38 mouse cellular contexts compared by ENCODE assay signal in genomic region chr19:4088146-4088545, GRCm38 (mm10). TPM values are rescaled to one million over a fixed set of nuclear protein-coding genes. Genes with fewer than 3 reads are reported as not detected.
DNase-seq lines count a peak whose midpoint lies in the region; ATAC-seq and TF ChIP-seq lines count a peak whose summit lies in the region.
"Had no signal": no experiment of that assay in that cellular context is flagged by ENCODE, and none has a peak within 500 bp of the region (broad histone marks: within the 10 kb centered on the region; RNA-seq: fewer than 3 reads in every experiment).

No protein-coding gene starts in this region.

- TF ChIP-seq POLR2A in MEL (IDR thresholded peaks at IDR 0.05; ENCODE audit: control insufficient read depth in 1 of 2, insufficient read depth in 1 of 2, low read depth in 1 of 2, low read length in 2 of 2, poor library complexity in 1 of 2) = 0 out of 4 replicates have a peak, but pooled peaks of 1 of the 2 experiments have one; percentile 24

- DNase-seq in forebrain, embryonic 11.5 days (ENCODE audit: low spot score) = peak; percentile 46
- DNase-seq in liver (no peak), MEL (ENCODE audit: low read depth, low spot score) (peak; percentile 73), MEL-GATA-1-ER (ENCODE audit: extremely low read depth, low read depth) (peak; percentile 33)
- no peak for DNase-seq in thymus, postnatal 4 days
- DNase-seq: adrenal gland, adult 2 months; adrenal gland, postnatal 36 days; cerebellum, adult 11 months; cerebellum, adult 8-10 months; cerebellum, postnatal 10 days; cerebellum, postnatal 36 days; embryo, embryonic 11 days; forebrain, postnatal 0 days; gastrocnemius, adult 2 months; gastrocnemius, postnatal 14 days; heart, adult 11 months; heart, postnatal 14 days; heart, postnatal 4 days; kidney, adult 11 months had no signal

- peak in 2 of 3 experiments; percentile 15 to 27; a peak in 4 of 6 replicates for TF ChIP-seq CTCF in MEL (IDR thresholded peaks at IDR 0.05 in 2 of 3, conservative IDR thresholded peaks at IDR 0.05 in 1 of 3; ENCODE audit: control insufficient read depth in 1 of 3, insufficient read depth in 1 of 3, low read depth in 2 of 3, low read length in 3 of 3, poor library complexity in 1 of 3, severe bottlenecking in 1 of 3)

- H3K27me3 ChIP-seq in forebrain, embryonic 11.5 days (ENCODE audit: control insufficient read depth, insufficient read depth, low read length) = no peaks in the 10 kb centered on the region
- 0 out of 2 replicates have a peak, but pooled peaks cover 7% of the 10 kb centered on the region for H3K27me3 ChIP-seq in forebrain, embryonic 13.5 days
- H3K27me3 ChIP-seq in liver, embryonic 12.5 days (replicated peaks) = peaks cover 64% of the 10 kb centered on the region
- H3K27me3 ChIP-seq in MEL (ENCODE audit: control insufficient read depth in 1 of 2, insufficient read depth in 2 of 2, low read length in 2 of 2) = no peaks in the 10 kb centered on the region

- H3K4me3 ChIP-seq in forebrain, embryonic 11.5 days (ENCODE audit: low read depth, low read length) = no peak overlapping the region
- H3K4me3 ChIP-seq in forebrain, embryonic 13.5 days = no peak overlapping the region
- no peak overlapping the region for H3K4me3 ChIP-seq in liver, embryonic 12.5 days
- peak overlapping the region; percentile 49 to 64 for H3K4me3 ChIP-seq in MEL (ENCODE audit: control insufficient read depth in 1 of 2, insufficient read depth in 1 of 2, low read depth in 2 of 2, low read length in 2 of 2)
- H3K4me3 ChIP-seq: embryonic facial prominence, embryonic 10.5 days; embryonic facial prominence, embryonic 13.5 days; erythroblast, embryonic 14.5 days; gastrocnemius, adult 2 months; heart, embryonic 12.5 days; heart, embryonic 15.5 days had no signal

- H3K27ac ChIP-seq in forebrain, embryonic 11.5 days (ENCODE audit: low read depth, low read length) = no peak overlapping the region
- H3K27ac ChIP-seq in forebrain, embryonic 13.5 days = no peak overlapping the region
- no peak overlapping the region for H3K27ac ChIP-seq in liver, embryonic 12.5 days
- H3K27ac ChIP-seq in MEL (ENCODE audit: control insufficient read depth, low read depth, low read length) = peak overlapping the region; percentile 62
- H3K27ac ChIP-seq: embryonic facial prominence, embryonic 10.5 days; embryonic facial prominence, embryonic 13.5 days; gastrocnemius, adult 2 months; hindbrain, embryonic 14.5 days; hindbrain, postnatal 0 days had no signal

- TF ChIP-seq RAD21 in MEL (IDR thresholded peaks at IDR 0.05; ENCODE audit: low read depth, low read length) = no peak

- no peaks in the 10 kb centered on the region for H3K36me3 ChIP-seq in forebrain, embryonic 11.5 days (ENCODE audit: control insufficient read depth, insufficient read depth, low read length)
- no peaks in the 10 kb centered on the region for H3K36me3 ChIP-seq in forebrain, embryonic 13.5 days (ENCODE audit: poor library complexity, severe bottlenecking)
- H3K36me3 ChIP-seq in liver, embryonic 12.5 days = no peaks in the 10 kb centered on the region
- H3K36me3 ChIP-seq in MEL (ENCODE audit: control insufficient read depth in 1 of 2, insufficient read depth in 2 of 2, low read length in 2 of 2) = peaks cover 0 to 8% of the 10 kb centered on the region in 2 experiments; a peak in 2 of 4 replicates
- H3K36me3 ChIP-seq: embryonic facial prominence, embryonic 10.5 days; embryonic facial prominence, embryonic 13.5 days; heart, embryonic 12.5 days; heart, embryonic 15.5 days had no signal

- no peaks in the 10 kb centered on the region for H3K4me1 ChIP-seq in forebrain, embryonic 11.5 days (replicated peaks; ENCODE audit: control insufficient read depth, insufficient read depth, low read length)
- H3K4me1 ChIP-seq in forebrain, embryonic 13.5 days = peaks cover 6% of the 10 kb centered on the region
- peaks cover 26% of the 10 kb centered on the region for H3K4me1 ChIP-seq in liver, embryonic 12.5 days
- H3K4me1 ChIP-seq in MEL (ENCODE audit: control insufficient read depth in 1 of 2, insufficient read depth in 2 of 2, low read length in 2 of 2) = peaks cover 0 to 5% of the 10 kb centered on the region in 2 experiments; a peak in 2 of 4 replicates
- H3K4me1 ChIP-seq: heart, embryonic 12.5 days had no signal

- no peaks in the 10 kb centered on the region for H3K9me3 ChIP-seq in forebrain, embryonic 11.5 days (ENCODE audit: control insufficient read depth, low read length)
- H3K9me3 ChIP-seq in forebrain, embryonic 13.5 days (replicated peaks) = no peaks in the 10 kb centered on the region
- no peaks in the 10 kb centered on the region for H3K9me3 ChIP-seq in liver, embryonic 12.5 days (replicated peaks)
- no peaks in the 10 kb centered on the region for H3K9me3 ChIP-seq in MEL (replicated peaks; ENCODE audit: insufficient read depth, low read length)
- H3K9me3 ChIP-seq: embryonic facial prominence, embryonic 10.5 days; embryonic facial prominence, embryonic 13.5 days; heart, embryonic 12.5 days; heart, embryonic 15.5 days had no signal

- no peaks in the 10 kb centered on the region for H3K79me2 ChIP-seq in MEL (ENCODE audit: control insufficient read depth, insufficient read depth, low read length, poor library complexity)

- TF ChIP-seq EP300 in MEL (IDR thresholded peaks at IDR 0.05; ENCODE audit: low read depth in 1 of 2, low read length in 2 of 2) = no peak

- no peak for ATAC-seq in forebrain, embryonic 11.5 days (replicated peaks; ENCODE audit: low FRiP score)
- no peak for ATAC-seq in forebrain, embryonic 13.5 days
- no peak for ATAC-seq in liver, embryonic 12.5 days
- ATAC-seq: CD4-positive, CD25-positive, alpha-beta regulatory T cell, adult 4 months; forebrain, embryonic 14.5 days; forebrain, postnatal 0 days; hindbrain, postnatal 0 days; inflammation-experienced regulatory T-cells, adult 6 months; Patski had no signal

- WGBS in forebrain, embryonic 11.5 days = 55% methylated on average over 5 of the region's 5 CpGs
- 66% methylated on average over 5 of the region's 5 CpGs for WGBS in forebrain, embryonic 13.5 days
- 12% methylated on average over 5 of the region's 5 CpGs for WGBS in liver, embryonic 12.5 days (ENCODE audit: insufficient replicate concordance)

- H3K4me2 ChIP-seq in forebrain, embryonic 11.5 days (ENCODE audit: low read depth, low read length, severe bottlenecking) = no peak overlapping the region
- H3K4me2 ChIP-seq in forebrain, embryonic 13.5 days = no peak overlapping the region
- peak overlapping the region; percentile 24; the same call in 1 of the 2 replicates for H3K4me2 ChIP-seq in liver, embryonic 12.5 days
- H3K4me2 ChIP-seq: embryonic facial prominence, embryonic 13.5 days; heart, embryonic 12.5 days; heart, embryonic 15.5 days; hindbrain, embryonic 14.5 days had no signal

- H3K9ac ChIP-seq in forebrain, embryonic 11.5 days (ENCODE audit: low read length) = no peak overlapping the region
- no peak overlapping the region for H3K9ac ChIP-seq in forebrain, embryonic 13.5 days
- 0 out of 2 replicates have a peak overlapping the region, but pooled peaks have one; percentile 32 for H3K9ac ChIP-seq in liver, embryonic 12.5 days
- H3K9ac ChIP-seq in MEL (ENCODE audit: control insufficient read depth, low read depth, low read length, poor library complexity, severe bottlenecking) = peak overlapping the region; percentile 56
- H3K9ac ChIP-seq: embryonic facial prominence, embryonic 13.5 days; forebrain, postnatal 0 days; heart, embryonic 12.5 days; heart, embryonic 15.5 days; hindbrain, embryonic 14.5 days had no signal

RNA-seq across cellular contexts. Expression of gene Cabp2, which starts 6.8 kb away (rescaled TPM):
- not detected in 2 replicates for polyA plus RNA-seq in forebrain, embryonic 11.5 days (2014; fragmentation: Nextera tagmentation; extraction: Ambion mirVana)
- polyA plus RNA-seq in forebrain, embryonic 13.5 days (2015; fragmentation: Nextera tagmentation; extraction: Ambion mirVana) = not detected in 2 replicates
- 0.37 and 0.53 TPM in 2 replicates for polyA plus RNA-seq in liver, embryonic 12.5 days (2016; fragmentation: Nextera tagmentation; extraction: Ambion mirVana)
- total RNA-seq in MEL (2012; rRNA removed) = not detected in 2 replicates
- polyA plus RNA-seq in MEL (2012; ENCODE audit: insufficient read depth in 1 of 2, insufficient read length in 2 of 2, low read depth in 1 of 2, low replicate concordance in 2 of 2, missing spikeins in 1 of 2) = under 1 TPM in 1 of 2 experiments, not detected in 1; 0.14 TPM
- total RNA-seq: adrenal gland, adult 2 months; adrenal gland, postnatal 36 days; forebrain, postnatal 0 days; gastrocnemius, adult 2 months; gastrocnemius, postnatal 14 days; gastrocnemius, postnatal 4 days; heart, adult 8-10 months; heart, postnatal 14 days; heart, postnatal 4 days; hindbrain, postnatal 0 days had no signal
- polyA plus RNA-seq: adrenal gland, adult 2 months; C2C12; CD4-positive, CD25-positive, alpha-beta regulatory T cell, adult 4 months; cortical plate, adult 2 months; embryonic facial prominence, embryonic 10.5 days; embryonic facial prominence, embryonic 13.5 days; erythroblast, embryonic 14.5 days; forebrain, embryonic 14.5 days; forebrain, postnatal 0 days; frontal cortex, adult 2 months; heart, embryonic 12.5 days; heart, embryonic 15.5 days; hindbrain, embryonic 11.5 days; hindbrain, embryonic 14.5 days; hindbrain, postnatal 0 days; inflammation-experienced regulatory T-cells, adult 6 months; Patski had no signal

RNA-seq across cellular contexts. Expression of gene Cdk2ap2, which starts 8.8 kb away (rescaled TPM):
- 73.6 and 83.9 TPM in 2 replicates for polyA plus RNA-seq in forebrain, embryonic 11.5 days (2014; fragmentation: Nextera tagmentation; extraction: Ambion mirVana)
- 77.4 and 80.3 TPM in 2 replicates for polyA plus RNA-seq in forebrain, embryonic 13.5 days (2015; fragmentation: Nextera tagmentation; extraction: Ambion mirVana)
- 93.2 and 101 TPM in 2 replicates for polyA plus RNA-seq in liver, embryonic 12.5 days (2016; fragmentation: Nextera tagmentation; extraction: Ambion mirVana)
- 53.4 and 53.5 TPM in 2 replicates for total RNA-seq in MEL (2012; rRNA removed)
- polyA plus RNA-seq in MEL (2012; ENCODE audit: insufficient read depth in 1 of 2, insufficient read length in 2 of 2, low read depth in 1 of 2, low replicate concordance in 2 of 2, missing spikeins in 1 of 2) = 10 to 100 TPM in 1 of 2 experiments, not detected in 1; 97.6 TPM

RNA-seq across cellular contexts. Expression of gene Pitpnm1, which starts 11.7 kb away (rescaled TPM):
- polyA plus RNA-seq in forebrain, embryonic 11.5 days (2014; fragmentation: Nextera tagmentation; extraction: Ambion mirVana) = 13.9 and 18.0 TPM in 2 replicates
- polyA plus RNA-seq in forebrain, embryonic 13.5 days (2015; fragmentation: Nextera tagmentation; extraction: Ambion mirVana) = 21.1 and 32.0 TPM in 2 replicates
- 4.8 and 5.0 TPM in 2 replicates for polyA plus RNA-seq in liver, embryonic 12.5 days (2016; fragmentation: Nextera tagmentation; extraction: Ambion mirVana)
- total RNA-seq in MEL (2012; rRNA removed) = 18.4 and 25.3 TPM in 2 replicates
- polyA plus RNA-seq in MEL (2012; ENCODE audit: insufficient read depth in 1 of 2, insufficient read length in 2 of 2, low read depth in 1 of 2, low replicate concordance in 2 of 2, missing spikeins in 1 of 2) = 10 to 100 TPM in 1 of 2 experiments, not detected in 1; 51.2 TPM

RNA-seq across cellular contexts. Expression of gene Gstp3, which starts 28.8 kb away (rescaled TPM):
- not detected in 2 replicates for polyA plus RNA-seq in forebrain, embryonic 11.5 days (2014; fragmentation: Nextera tagmentation; extraction: Ambion mirVana)
- not detected in 2 replicates for polyA plus RNA-seq in forebrain, embryonic 13.5 days (2015; fragmentation: Nextera tagmentation; extraction: Ambion mirVana)
- 15.0 and 18.5 TPM in 2 replicates for polyA plus RNA-seq in liver, embryonic 12.5 days (2016; fragmentation: Nextera tagmentation; extraction: Ambion mirVana)
- total RNA-seq in MEL (2012; rRNA removed) = not detected in 2 replicates
- under 1 TPM in 1 of 2 experiments, not detected in 1; 0.84 TPM for polyA plus RNA-seq in MEL (2012; ENCODE audit: insufficient read depth in 1 of 2, insufficient read length in 2 of 2, low read depth in 1 of 2, low replicate concordance in 2 of 2, missing spikeins in 1 of 2)
- total RNA-seq: forebrain, postnatal 0 days; gastrocnemius, adult 2 months; gastrocnemius, postnatal 14 days; heart, adult 8-10 months; heart, postnatal 14 days; heart, postnatal 4 days; hindbrain, postnatal 0 days had no signal
- polyA plus RNA-seq: cortical plate, adult 2 months; embryonic facial prominence, embryonic 10.5 days; forebrain, embryonic 14.5 days; forebrain, postnatal 0 days; frontal cortex, adult 2 months; hindbrain, embryonic 11.5 days; hindbrain, embryonic 14.5 days; hindbrain, postnatal 0 days; Patski had no signal

RNA-seq across cellular contexts. Expression of gene Aip, which starts 37.5 kb away (rescaled TPM):
- polyA plus RNA-seq in forebrain, embryonic 11.5 days (2014; fragmentation: Nextera tagmentation; extraction: Ambion mirVana) = 52.3 and 59.0 TPM in 2 replicates
- polyA plus RNA-seq in forebrain, embryonic 13.5 days (2015; fragmentation: Nextera tagmentation; extraction: Ambion mirVana) = 73.7 and 75.9 TPM in 2 replicates
- 42.0 and 43.6 TPM in 2 replicates for polyA plus RNA-seq in liver, embryonic 12.5 days (2016; fragmentation: Nextera tagmentation; extraction: Ambion mirVana)
- total RNA-seq in MEL (2012; rRNA removed) = 37.8 and 40.0 TPM in 2 replicates
- 100 to 1,000 TPM in 1 of 2 experiments, not detected in 1; 101 TPM for polyA plus RNA-seq in MEL (2012; ENCODE audit: insufficient read depth in 1 of 2, insufficient read length in 2 of 2, low read depth in 1 of 2, low replicate concordance in 2 of 2, missing spikeins in 1 of 2)

Comparison
In these comparisons a context has a peak if more than half of its experiments do, and no peak if none do; other contexts are left out.
1. DNase-seq: peak in forebrain, embryonic 11.5 days (single experiment), MEL (single experiment) and MEL-GATA-1-ER (single experiment); none in liver (single experiment) and thymus, postnatal 4 days (single experiment).
2. H3K4me3 ChIP-seq: peak in MEL (2 of 2); none in forebrain, embryonic 11.5 days (single experiment), forebrain, embryonic 13.5 days (single experiment) and liver, embryonic 12.5 days (single experiment).
3. H3K9ac ChIP-seq: peak in liver, embryonic 12.5 days (single experiment) and MEL (single experiment); none in forebrain, embryonic 11.5 days (single experiment) and forebrain, embryonic 13.5 days (single experiment).